Mouse (Mus musculus) gastrocnemius, postnatal 36 days (tissue): ENCODE measurements around the gene Htr3a. TPM values are rescaled to one million over a fixed set of nuclear protein-coding genes. Genes with fewer than 3 reads are reported as not detected.

Experiments
- DNase-seq, 2 experiments: peaks; one replicate each; pipeline ENCODE4 v3.0.0; 2022
- intact Hi-C: fragments of 180-260 bp; cut with DNase I; formaldehyde crosslinking; loops from one replicate; pipeline ENCODE4 v1.15.1; 2025
- long read RNA-seq, 2 experiments: library from polyadenylated mRNA; stranded (forward); transcript quantifications; one replicate each; pipeline ENCODE4 v2.0.0; 2021
- total RNA-seq, 2 experiments: library from RNA; stranded (reverse); gene quantifications; 2 replicates each; pipeline ENCODE4 v1.2.3; 2021

Gene Htr3a
- not detected for total RNA-seq
- long read RNA-seq, experiment 1: 0 reads
- long read RNA-seq, experiment 2: 0 reads

- intact Hi-C loops: no loop called here
- peak in 1 of 2 experiments; percentile 20 for DNase-seq
These were observed at the start of gene Htr3a for GRCm38 (mm10) chr9:48910885-48911537. Gene Htr3a, minus strand, starts transcription at chr9:48911099.

DNA sequence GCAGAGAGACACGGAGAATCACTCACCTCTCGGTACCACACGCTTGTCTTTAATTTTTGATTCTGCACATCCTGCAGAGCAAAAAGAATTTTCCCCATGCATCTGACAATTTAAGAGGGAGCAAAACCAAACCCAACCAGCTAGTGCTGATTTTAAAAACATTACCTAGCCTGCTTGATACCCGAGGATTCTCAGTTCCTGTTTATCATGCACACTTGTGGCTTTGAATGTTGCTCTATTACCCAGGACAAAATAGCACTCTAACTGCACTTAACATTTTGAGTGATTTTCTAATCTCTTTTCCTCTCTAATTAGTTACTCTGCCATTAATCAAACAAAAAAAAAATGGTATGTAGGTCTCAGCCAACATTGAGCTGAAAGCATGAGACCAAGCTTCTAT is 36.7 kb upstream of the Htr3a start:
- intact Hi-C loops: no loop called here
- DNase-seq: no peak

DNA sequence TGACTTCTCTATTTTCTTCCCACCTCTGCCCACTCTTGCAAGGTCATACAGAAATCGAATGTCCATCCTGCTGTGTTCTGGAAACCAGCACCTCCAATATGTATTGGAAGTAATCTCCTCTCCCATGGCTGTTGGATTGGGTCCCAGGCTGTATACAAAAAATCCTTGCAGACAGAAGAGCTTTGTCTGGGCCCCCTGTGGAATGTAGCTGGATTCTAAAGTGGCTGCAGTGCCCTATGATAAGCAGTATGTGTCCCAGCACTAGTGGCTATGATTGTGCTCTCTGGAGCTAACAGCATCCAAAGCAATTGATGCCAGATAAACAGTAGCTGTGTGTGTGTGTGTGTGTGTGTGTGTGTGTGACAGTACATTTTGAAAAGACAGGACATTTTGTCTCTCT is 31.4 kb upstream of the Htr3a start:
- intact Hi-C loops: no loop called here
- DNase-seq: no peak

DNA sequence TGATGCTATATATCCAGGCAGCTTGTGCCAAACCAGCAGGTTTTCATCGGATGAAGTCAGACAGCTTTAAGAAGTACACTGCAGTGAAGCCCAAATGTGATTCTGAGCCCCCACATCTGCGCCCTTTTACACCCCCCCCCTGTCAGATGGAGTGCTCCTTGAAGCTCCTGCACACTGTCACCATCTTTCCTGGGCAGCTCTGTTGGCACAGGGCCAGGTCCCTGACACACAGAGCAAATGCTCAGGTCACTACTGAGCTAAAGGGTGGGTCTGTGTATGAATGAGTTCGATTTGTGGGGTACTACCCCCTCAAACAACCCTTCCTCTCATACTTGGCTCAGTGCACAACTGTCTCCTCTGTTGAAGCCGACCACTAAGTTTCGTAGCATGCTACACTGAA is 18.5 kb upstream of the Htr3a start:
- intact Hi-C loops: no loop called here
- DNase-seq: no peak

DNA sequence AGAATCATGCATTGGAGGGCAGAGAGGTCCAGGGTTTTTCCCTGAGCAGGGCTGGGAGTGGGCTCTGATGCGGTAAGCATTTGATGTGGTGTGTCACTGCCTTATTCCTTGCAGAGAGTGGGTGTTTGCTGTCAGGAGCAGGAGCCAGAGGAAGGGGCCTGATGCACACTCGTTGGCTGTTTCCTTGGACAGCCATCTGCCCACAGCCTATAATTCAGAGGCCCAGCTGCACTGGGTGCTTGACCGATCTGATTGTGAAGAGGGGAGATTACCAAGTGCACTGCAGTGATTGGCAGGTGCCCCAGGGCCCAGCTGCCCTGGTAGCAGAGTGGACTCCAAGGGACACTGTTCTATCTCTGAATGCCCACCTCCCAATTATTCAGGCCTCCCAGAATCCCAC is 17.9 kb upstream of the Htr3a start:
- no peak for DNase-seq
- intact Hi-C loops: no loop called here

GRCm38 (mm10) chr9:48916011-48916788 is 5.3 kb upstream of the Htr3a start:
- no peak for DNase-seq
- intact Hi-C loops: no loop called here

DNA sequence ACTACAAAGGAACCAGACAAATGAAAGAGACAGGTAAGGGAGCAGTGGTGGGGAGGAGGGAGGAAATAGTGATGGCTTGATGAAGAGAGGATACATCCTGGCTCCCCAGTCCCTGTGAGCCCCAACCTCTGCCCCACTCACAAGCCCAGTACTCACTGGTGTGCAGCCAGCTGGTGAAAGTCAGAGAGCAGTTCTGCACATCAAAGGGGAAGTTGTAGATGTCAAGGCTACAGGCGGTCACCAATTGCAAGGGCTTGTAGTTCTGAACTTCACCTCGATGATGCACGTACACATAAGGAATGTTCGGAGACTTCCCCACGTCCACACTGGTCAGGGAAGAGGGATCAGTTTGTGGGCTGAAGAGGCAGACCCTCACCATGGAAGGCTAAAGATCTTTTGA is 6.5 kb downstream of the Htr3a start:
- no peak for DNase-seq
- intact Hi-C loops: no loop called here

GRCm38 (mm10) chr9:48903766-48904165 is 7.1 kb downstream of the Htr3a start:
- DNase-seq: no peak
- intact Hi-C loops: no loop called here

GRCm38 (mm10) chr9:48898551-48898950 is 12.3 kb downstream of the Htr3a start:
- intact Hi-C loops: loop anchor here (5.0 kb wide), 1 partner anchor 74 kb away; no protein-coding TSS in a partner anchor
- DNase-seq: no peak

DNA sequence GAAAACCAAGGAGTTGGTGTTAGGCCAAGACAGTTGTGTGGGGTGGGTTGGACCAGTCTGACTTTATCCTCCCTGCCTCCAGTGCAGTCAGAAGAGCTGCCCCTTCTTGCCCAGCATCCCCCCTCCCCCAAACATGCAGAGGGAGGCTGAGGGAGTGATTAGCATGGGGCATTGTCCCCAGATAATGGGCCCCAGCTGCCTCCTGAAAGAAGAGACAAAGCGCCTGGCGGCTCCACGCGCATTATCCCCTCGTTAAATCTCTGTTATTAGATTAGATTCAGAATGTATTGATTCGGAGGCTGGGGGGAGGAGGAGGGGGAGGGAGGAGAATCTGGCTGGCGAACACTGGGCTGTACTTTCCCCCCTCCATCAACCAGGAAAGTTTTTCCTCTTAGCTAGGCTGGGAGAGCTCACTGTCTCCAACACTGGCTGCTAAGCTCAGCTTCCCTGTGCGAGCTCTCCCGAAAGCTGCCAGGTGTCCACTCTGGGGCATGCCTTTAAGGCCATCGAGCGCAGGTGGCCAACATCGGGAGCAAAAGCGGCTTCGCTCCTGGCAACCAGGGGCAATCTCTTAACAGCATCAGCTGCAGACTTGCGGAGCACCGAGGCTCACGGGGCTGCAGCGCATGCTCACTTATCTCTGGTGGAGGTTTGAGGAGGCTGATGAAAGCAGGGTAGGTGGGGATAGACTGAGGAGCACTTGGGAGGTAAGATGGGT is 14.9 kb downstream of the Htr3a start:
- intact Hi-C loops: loop anchor here (5.0 kb wide), 1 partner anchor 76 kb away; no protein-coding TSS in a partner anchor
- no peak for DNase-seq

DNA sequence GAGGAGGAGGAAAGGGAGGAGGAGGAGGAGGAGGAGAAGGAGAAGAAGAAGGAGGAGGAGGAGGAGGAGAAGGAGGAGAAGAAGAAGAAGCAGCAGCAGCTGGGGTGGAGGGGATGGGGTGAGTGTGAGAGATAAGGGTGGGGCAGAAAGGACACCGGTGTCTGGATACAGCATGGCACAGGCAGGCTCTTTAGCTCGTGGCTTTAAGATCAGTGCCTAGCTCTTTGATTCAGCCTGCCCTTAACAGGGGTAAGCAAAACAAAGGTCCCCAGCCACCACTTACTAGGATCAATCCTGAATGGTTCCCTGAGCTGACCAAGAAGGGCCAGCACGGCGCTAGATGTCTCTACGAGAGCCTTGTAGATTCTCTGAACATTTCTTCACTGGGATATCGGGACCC is 16.1 kb downstream of the Htr3a start:
- DNase-seq: no peak
- intact Hi-C loops: loop anchor here (5.0 kb wide), 1 partner anchor 78 kb away; no protein-coding TSS in a partner anchor

- intact Hi-C loops: loop anchor here (1.0 to 2.0 kb wide), 2 partner anchors 31 to 248 kb away; no protein-coding TSS in a partner anchor
- peak; percentile 41 to 49 for DNase-seq
These were observed 16.9 kb downstream of the Htr3a start for GRCm38 (mm10) chr9:48893986-48894385.

DNA sequence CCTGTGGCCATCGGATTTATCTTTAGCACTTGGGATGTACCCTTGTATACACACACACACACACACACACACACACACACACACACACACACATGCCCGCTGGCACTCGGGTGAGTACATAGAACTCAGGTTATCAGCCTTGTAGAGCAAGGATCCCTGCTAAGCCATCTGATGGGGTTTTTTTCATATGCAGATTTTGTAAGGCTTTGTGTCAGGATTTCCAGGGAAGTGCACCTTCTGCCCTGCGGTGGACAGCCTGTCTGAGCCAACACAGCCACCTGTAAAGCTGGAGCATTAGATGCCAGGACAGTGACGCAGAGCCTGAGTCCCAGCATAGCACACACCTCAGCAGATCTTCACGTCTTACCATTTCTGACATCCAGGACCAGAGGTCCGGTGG is 21.8 kb downstream of the Htr3a start:
- no peak for DNase-seq
- intact Hi-C loops: no loop called here

DNA sequence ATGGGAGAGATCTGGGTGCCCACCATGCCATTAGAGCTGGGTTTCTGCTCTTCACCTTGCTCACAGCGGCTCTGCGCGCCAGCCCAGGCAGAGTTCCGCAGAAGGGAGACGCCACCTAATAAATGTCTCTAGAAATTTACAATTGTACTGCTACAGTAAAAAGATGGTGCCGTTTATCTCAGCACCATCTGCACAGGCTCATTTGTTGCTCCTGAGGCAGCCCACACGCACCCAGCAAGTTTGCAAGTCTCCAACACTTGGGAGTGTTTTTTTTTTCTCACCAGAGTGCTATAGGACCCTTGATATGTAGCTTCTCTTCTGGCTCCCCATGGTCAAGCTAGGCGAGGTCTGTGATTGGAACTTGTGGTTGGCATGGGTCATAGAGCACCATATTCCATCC is 38.0 kb downstream of the Htr3a start:
- no peak for DNase-seq
- intact Hi-C loops: no loop called here

DNA sequence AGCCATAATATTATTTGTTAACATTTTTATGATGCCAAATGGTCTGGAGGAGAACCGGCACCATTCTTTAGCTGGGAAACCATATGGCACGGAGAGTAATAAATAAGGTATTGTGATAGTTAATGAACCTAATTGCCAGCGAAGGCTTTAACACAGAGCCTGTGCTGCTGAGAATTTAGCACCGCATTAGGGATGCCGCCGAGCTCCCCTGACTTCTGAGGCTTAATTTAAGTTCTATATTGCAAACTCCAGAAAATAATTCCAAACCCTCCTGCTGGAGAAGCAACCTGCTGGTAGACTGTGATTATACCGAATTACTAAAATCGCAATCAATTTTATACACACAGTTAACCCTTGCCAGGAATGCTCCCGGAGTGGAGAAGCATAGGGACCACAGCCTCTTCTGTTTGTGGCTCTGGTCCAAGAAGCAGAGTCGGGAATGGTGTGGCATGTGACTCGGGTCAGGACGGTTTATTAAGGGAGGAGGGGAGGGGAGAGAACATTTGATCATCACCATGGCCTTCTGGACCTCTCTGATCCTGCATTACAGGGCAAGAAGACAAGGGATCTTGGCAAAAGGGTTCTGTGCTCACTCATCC is 44.3 kb downstream of the Htr3a start:
- DNase-seq: no peak
- intact Hi-C loops: no loop called here

GRCm38 (mm10) chr9:48865235-48865634 is 45.7 kb downstream of the Htr3a start:
- DNase-seq: no peak
- intact Hi-C loops: no loop called here

- intact Hi-C loops: loop anchor here (1.0 kb wide), 1 partner anchor 212 kb away; no protein-coding TSS in a partner anchor
- DNase-seq: no peak
These were observed 49.4 kb downstream of the Htr3a start for GRCm38 (mm10) chr9:48861481-48861880.

DNA sequence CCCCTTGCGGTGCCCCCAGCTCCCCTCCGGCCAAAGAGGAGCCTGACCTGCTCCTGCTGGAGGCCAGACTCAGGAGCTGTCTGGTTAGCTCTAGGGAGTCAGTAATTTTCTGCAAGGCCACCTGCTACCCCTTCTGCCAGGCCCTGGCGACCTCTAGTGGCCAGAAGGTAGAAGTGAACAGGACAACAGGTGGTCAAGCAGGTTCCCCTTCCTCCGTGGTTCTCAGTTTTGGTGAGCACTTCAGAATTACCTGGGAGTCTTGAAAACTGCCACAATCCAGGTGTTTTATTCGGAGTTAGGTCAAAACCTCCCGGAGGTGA is 50.4 kb downstream of the Htr3a start:
- intact Hi-C loops: loop anchor here (1.0 kb wide), 1 partner anchor 214 kb away; no protein-coding TSS in a partner anchor

DNA sequence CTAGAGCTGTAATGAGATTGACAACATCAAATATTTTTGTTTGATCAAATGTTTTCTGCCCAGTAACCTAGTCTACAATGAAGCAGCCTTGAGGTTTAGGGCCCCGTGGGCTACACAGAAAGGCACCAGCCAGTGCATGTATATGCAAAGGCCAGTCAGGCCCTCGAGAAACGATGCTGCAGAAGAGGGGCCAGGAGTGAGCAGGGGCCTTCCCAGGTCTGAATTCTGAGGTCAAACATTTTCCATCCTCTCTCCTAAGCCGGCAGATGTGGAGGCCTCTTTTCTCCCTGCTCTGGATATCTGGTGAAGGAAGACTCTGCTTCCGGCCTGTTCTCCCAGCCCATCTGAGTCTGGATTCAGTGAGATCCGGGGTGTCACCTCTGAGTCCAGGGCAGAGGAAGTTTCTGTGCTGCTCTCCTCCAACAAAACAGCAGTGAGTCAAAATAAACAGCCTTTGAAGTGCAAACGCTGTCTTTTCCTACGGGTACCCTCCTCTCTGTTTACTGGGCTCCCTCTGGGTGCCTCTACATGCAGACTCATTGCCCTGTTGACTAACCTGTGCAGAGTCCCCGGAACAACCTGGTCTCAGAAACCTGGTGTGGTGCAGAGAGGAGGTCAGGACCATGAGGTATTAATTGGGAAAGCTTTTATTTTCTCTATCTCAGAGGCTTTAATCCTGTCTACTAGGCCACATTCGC is 50.9 kb downstream of the Htr3a start:
- intact Hi-C loops: loop anchor here (1.0 kb wide), 1 partner anchor 214 kb away; no protein-coding TSS in a partner anchor
- DNase-seq: no peak

More for the DNA sequence above, 50.4 kb downstream of the Htr3a start:
- DNase-seq: peak; percentile 55 to 60

DNA sequence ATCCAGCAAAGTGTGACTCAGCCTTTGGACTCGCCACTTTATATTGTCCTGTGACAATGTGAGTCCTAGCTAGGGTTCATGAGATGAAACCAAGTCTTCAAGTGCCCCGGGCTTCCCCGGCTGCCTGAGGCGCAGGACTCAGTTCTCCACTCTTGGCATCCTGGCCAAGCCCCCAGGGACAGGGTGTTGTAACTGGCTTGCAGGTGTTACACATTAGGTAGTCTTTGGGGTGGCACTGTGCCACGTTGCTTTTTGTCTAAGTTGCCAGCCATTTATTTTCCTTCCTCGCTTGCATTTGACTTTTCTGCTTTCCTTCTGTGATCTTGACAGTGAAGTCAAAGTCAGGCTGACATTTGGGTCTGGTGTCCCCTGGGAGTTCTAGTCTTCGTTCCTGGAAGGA is 53.0 kb downstream of the Htr3a start:
- no peak for DNase-seq
- intact Hi-C loops: no loop called here
